Mouse (Mus musculus): ENCODE measurements around the gene Hdgfl2. TPM values are rescaled to one million over a fixed set of nuclear protein-coding genes. Genes with fewer than 3 reads are reported as not detected.

Hdgfl2 gene
- polyA plus RNA-seq, 1 experiment: 109 TPM

DNA sequence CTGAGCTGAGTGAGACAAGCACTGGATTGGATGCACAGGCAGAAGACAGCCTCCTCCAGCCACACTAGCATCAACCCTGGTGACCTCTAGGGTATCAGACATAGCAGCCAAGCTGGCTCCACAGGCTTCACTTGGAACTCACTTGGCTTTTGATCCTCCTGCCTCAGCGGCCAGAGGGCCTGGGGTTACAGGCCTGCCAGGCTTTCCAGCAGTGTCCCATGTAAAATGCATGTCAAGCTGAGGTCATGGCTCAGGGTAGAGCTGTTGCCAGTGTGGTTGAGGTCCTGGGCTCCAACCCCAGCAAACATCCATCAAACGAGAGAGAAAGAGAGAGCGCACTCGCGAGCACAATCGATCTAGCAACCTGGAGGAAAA, 44.7 kb upstream of the Hdgfl2 start:
- Histone ChIP-seq H3K4me3 (replicated peaks; ENCODE audit: insufficient read depth, low read depth, low read length) (no peak overlapping the region), H3K27me3 (ENCODE audit: control insufficient read depth, insufficient read depth, low read length) (no peaks in the 10 kb centered on the region), H3K4me1 (ENCODE audit: control insufficient read depth, insufficient read depth, low read length) (peaks cover 30% of the 10 kb centered on the region), H3K27ac (ENCODE audit: insufficient read depth, low read length) (no peak overlapping the region)
- 81% methylated on average over 6 of the region's 6 CpGs for WGBS
- peak in 1 of 2 experiments; percentile 17 for DNase-seq
- no peak for TF ChIP-seq POLR2A (IDR thresholded peaks at IDR 0.05; ENCODE audit: borderline replicate concordance, insufficient read depth, low read length)
- TF ChIP-seq CTCF (IDR thresholded peaks at IDR 0.05; ENCODE audit: borderline replicate concordance, insufficient read depth, low read depth, low read length): no peak

DNA sequence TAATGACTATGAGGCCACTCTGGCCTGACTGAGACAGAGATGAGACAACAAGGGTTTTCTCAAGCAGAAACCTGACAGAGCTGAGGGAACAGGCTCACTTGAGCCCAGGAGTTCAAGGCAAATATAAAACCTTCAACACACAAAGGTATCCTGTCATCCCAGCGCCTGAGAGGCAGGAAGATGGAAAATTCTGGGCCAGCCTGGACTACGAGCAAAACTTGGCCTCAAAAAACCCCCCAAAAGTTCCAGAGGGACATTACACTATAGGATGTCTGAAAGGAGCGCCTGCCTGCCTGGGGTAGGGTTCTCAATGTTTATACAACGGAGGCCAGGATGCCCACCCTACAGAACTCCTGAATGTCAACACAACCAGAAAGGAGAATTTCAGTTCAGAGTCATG, 44.2 kb upstream of the Hdgfl2 start:
- no peak for DNase-seq
- Histone ChIP-seq H3K4me1 (ENCODE audit: control insufficient read depth, insufficient read depth, low read length) (peaks cover 28% of the 10 kb centered on the region), H3K4me3 (replicated peaks; ENCODE audit: insufficient read depth, low read depth, low read length) (peak overlapping the region; percentile 14), H3K27ac (ENCODE audit: insufficient read depth, low read length) (no peak overlapping the region), H3K27me3 (ENCODE audit: control insufficient read depth, insufficient read depth, low read length) (no peaks in the 10 kb centered on the region)
- WGBS: 74% methylated on average over 4 of the region's 4 CpGs
- no peak for TF ChIP-seq CTCF (IDR thresholded peaks at IDR 0.05; ENCODE audit: borderline replicate concordance, insufficient read depth, low read depth, low read length)
- no peak for TF ChIP-seq POLR2A (IDR thresholded peaks at IDR 0.05; ENCODE audit: borderline replicate concordance, insufficient read depth, low read length)

DNA sequence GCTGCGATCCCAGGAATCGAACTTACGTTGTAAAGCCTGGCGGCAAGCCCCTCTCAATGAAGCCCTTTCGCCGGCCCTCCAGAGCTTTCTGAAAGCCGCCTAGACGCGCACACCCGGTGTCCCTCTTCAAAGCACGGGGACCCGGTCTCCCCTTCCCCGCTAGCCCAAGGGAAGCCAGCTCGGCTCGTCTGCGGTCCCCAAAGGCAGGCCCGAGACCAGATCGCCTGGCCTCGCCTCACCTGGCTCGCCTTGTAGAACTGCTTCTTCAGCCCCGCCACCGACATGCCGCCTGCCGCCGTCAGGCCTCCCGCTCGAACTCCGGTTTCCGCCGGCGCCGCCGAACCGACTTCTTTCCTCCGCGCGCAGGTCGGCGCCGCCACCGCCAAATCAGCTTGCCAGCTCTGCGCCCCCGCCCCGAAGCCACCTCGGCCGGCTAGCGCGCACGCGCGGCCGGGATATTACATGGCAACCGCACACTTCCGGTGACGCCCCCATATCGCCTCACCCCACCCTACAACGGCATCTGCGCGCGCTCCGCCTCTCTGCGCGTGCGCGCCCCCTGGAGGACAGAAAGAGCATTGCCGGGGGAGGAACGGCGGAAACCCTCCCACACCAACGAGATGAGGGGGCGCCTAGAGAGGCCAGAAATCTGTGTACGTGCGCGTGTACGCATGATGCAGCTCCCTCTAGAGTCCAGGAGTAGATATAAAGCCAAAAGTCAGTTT, 43.1 kb upstream of the Hdgfl2 start, which contains the start of gene Sh3gl1:
Gene Sh3gl1 (minus strand): TSS at position 460 of the 725 bp plus-strand sequence.
- Histone ChIP-seq H3K27me3 (ENCODE audit: control insufficient read depth, insufficient read depth, low read length) (no peaks in the 10 kb centered on the region), H3K4me3 (replicated peaks; ENCODE audit: insufficient read depth, low read depth, low read length) (peak within 1 kb of the TSS; percentile 69), H3K4me1 (ENCODE audit: control insufficient read depth, insufficient read depth, low read length) (peaks cover 20% of the 10 kb centered on the region), H3K27ac (ENCODE audit: insufficient read depth, low read length) (peak within 1 kb of the TSS; percentile 74)
- under 1% methylated on average over 74 of the region's 74 CpGs for WGBS
- peak; percentile 99 to 100 for DNase-seq
- TF ChIP-seq POLR2A (IDR thresholded peaks at IDR 0.05; ENCODE audit: borderline replicate concordance, insufficient read depth, low read length) (peak; percentile 78), CTCF (IDR thresholded peaks at IDR 0.05; ENCODE audit: borderline replicate concordance, insufficient read depth, low read depth, low read length) (peak; percentile 94)

DNA sequence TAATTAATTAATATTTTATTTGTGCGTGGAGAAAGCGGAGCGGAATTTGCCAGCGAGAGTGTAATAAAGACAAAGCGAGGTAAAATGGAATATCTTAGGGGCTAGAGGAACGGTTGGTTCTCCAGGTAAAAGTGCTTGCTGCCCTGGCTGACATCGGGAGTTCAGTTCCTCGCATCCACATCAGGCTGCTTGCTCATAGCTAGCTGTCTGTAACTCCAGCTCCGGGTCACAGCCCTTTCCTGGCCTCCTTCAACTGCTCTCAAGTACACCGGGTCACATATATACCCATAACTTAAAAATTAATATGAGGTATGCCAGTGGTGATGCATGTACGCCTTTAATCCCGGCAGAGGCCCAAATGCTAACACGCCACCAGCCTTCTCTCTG, 42.5 kb upstream of the Hdgfl2 start:
- no peak for DNase-seq
- Histone ChIP-seq H3K4me1 (ENCODE audit: control insufficient read depth, insufficient read depth, low read length) (peaks cover 18% of the 10 kb centered on the region), H3K27me3 (ENCODE audit: control insufficient read depth, insufficient read depth, low read length) (no peaks in the 10 kb centered on the region), H3K27ac (ENCODE audit: insufficient read depth, low read length) (peak overlapping the region; percentile 21; the same call in 1 of the 2 replicates), H3K4me3 (replicated peaks; ENCODE audit: insufficient read depth, low read depth, low read length) (peak overlapping the region; percentile 50)
- no peak for TF ChIP-seq CTCF (IDR thresholded peaks at IDR 0.05; ENCODE audit: borderline replicate concordance, insufficient read depth, low read depth, low read length)
- no peak for TF ChIP-seq POLR2A (IDR thresholded peaks at IDR 0.05; ENCODE audit: borderline replicate concordance, insufficient read depth, low read length)
- WGBS: 30% methylated on average over 13 of the region's 13 CpGs

DNA sequence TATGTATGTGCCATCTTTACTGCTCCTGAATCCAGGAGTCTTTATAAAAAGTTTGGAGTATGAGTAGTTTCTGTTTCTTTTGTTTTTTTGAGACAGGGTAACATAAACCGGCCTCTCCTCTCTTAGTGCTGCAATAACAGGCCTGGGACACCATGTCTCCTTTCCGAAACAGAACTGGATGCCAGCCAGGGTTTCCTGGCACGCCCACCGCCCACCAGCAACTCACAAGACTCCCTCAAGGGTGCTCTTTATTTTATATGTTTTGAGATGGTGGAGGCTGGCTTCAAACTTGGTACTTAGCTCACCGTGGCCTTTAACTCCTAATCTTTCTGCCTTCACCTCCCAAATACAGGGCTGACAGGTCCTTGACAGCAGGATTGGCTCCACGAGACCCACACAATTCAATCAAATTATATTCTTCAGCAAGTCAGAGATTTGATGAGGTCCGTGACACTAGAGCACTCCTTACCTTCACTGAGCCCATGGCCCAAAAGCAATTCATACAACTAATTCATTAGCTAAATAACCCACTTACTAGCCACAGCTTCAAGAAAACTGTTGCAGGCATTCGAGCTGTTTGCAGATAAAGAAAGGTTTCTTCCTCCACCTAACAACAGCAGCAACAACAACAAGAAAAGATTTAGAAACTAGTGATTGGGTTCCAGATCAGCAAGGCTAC, 40.7 kb upstream of the Hdgfl2 start:
- TF ChIP-seq CTCF (IDR thresholded peaks at IDR 0.05; ENCODE audit: borderline replicate concordance, insufficient read depth, low read depth, low read length) (no peak), POLR2A (IDR thresholded peaks at IDR 0.05; ENCODE audit: borderline replicate concordance, insufficient read depth, low read length) (no peak)
- no peak for DNase-seq
- H3K4me1 ChIP-seq (ENCODE audit: control insufficient read depth, insufficient read depth, low read length): peaks cover 9% of the 10 kb centered on the region
- H3K27me3 ChIP-seq (ENCODE audit: control insufficient read depth, insufficient read depth, low read length): no peaks in the 10 kb centered on the region
- H3K4me3 ChIP-seq (replicated peaks; ENCODE audit: insufficient read depth, low read depth, low read length): no peak overlapping the region
- no peak overlapping the region for H3K27ac ChIP-seq (ENCODE audit: insufficient read depth, low read length)
- 70% methylated on average over 8 of the region's 8 CpGs for WGBS

DNA sequence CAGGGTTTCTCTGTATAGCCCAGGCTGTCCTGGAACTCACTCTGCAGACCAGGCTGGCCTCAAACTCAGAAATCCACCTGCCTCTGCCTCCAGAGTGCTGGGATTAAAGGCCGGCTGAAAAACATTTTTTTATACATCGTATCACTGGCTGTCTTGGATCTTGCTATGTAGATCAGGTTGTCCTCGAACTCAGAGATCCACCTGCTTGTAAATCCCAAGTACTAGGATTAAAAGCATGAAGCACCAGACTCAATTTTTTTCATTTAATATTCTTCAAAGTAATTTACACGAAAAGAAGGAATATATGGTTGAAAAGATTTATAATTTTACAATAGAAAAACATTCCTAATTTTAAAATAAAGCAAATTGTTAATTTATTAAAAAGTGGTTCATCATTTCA, 40.1 kb upstream of the Hdgfl2 start:
- no peaks in the 10 kb centered on the region for H3K27me3 ChIP-seq (ENCODE audit: control insufficient read depth, insufficient read depth, low read length)
- no peak for DNase-seq
- H3K4me1 ChIP-seq (ENCODE audit: control insufficient read depth, insufficient read depth, low read length): peaks cover 6% of the 10 kb centered on the region
- 67% methylated on average over 4 of the region's 4 CpGs for WGBS
- no peak for TF ChIP-seq POLR2A (IDR thresholded peaks at IDR 0.05; ENCODE audit: borderline replicate concordance, insufficient read depth, low read length)
- no peak for TF ChIP-seq CTCF (IDR thresholded peaks at IDR 0.05; ENCODE audit: borderline replicate concordance, insufficient read depth, low read depth, low read length)
- H3K27ac ChIP-seq (ENCODE audit: insufficient read depth, low read length): no peak overlapping the region
- H3K4me3 ChIP-seq (replicated peaks; ENCODE audit: insufficient read depth, low read depth, low read length): no peak overlapping the region

DNA sequence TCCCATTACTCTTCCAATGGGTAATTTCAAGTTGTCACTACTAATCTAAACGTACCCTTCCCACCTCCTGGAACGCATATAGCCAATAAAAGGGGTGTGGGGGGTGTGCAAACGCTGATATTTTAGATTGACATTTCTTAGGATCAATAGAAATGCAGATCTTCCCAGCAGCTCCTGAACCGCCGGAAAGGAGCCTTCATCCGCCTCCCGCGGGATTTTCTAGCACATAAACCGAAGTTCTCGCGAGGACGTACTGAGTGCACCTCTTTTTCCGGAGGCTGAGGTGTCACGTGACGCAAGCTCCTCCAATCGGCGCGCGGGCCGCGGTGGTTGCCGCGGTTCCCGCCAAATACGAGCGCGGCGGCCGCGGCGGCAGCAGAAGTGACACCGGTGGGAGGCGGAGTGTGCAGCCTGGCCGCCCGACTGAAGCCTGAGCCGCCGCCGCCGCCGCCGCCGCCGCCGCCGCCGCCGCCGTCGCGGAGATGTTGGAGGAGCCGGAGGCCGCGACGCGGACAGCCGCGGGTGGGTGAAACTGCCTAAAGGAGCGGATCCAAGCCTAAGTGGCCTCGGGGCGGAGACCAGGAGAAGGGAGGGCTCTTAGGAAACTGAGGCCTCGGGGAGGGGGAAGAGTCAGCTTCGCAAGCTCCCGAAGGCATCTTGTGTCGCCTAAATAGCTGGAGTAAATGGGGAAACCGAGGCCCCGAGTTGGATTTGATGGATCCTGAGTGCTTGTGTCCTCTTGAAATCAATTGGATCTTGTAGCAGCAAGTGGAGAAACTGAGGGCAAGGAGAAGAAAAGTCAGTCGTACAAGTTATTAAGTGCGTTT, 39.2 kb upstream of the Hdgfl2 start, which contains the start of gene Chaf1a:
Gene Chaf1a (plus strand): TSS at position 410 of the 827 bp plus-strand sequence.
- 1% methylated on average over 68 of the region's 68 CpGs for WGBS
- no peaks in the 10 kb centered on the region; the same call in 1 of the 2 replicates for H3K4me1 ChIP-seq (ENCODE audit: control insufficient read depth, insufficient read depth, low read length)
- H3K27me3 ChIP-seq (ENCODE audit: control insufficient read depth, insufficient read depth, low read length): no peaks in the 10 kb centered on the region
- no peak for TF ChIP-seq CTCF (IDR thresholded peaks at IDR 0.05; ENCODE audit: borderline replicate concordance, insufficient read depth, low read depth, low read length)
- peak; percentile 68; the same call in 1 of the 2 replicates for TF ChIP-seq POLR2A (IDR thresholded peaks at IDR 0.05; ENCODE audit: borderline replicate concordance, insufficient read depth, low read length)
- no peak within 1 kb of the TSS for H3K27ac ChIP-seq (ENCODE audit: insufficient read depth, low read length)
- peak within 1 kb of the TSS; percentile 50 for H3K4me3 ChIP-seq (replicated peaks; ENCODE audit: insufficient read depth, low read depth, low read length)
- DNase-seq: peak; percentile 94 to 98
